Mouse (Mus musculus) C2C12 (cell line): ENCODE measurements around the gene Asb1.

ENCODE experiments used
- CTCF ChIP-seq: IDR thresholded peaks from one replicate; pipeline ENCODE4 v1.5.1; 2011; ENCODE audit not compliant: control insufficient read depth, insufficient read depth, insufficient read length
- FOSL1 ChIP-seq: IDR thresholded peaks from one replicate; pipeline ENCODE4 v1.8.0; 2011; ENCODE audit warnings: mild to moderate bottlenecking, low read length; ENCODE audit not compliant: poor library complexity, insufficient read depth, severe bottlenecking
- MAX ChIP-seq: IDR thresholded peaks from one replicate; pipeline ENCODE4 v1.6.1; 2011; ENCODE audit warnings: mild to moderate bottlenecking, control low read depth
- MYOD1 ChIP-seq: IDR thresholded peaks from one replicate; pipeline ENCODE4 v1.6.1; 2011; ENCODE audit warnings: low read depth; ENCODE audit not compliant: control insufficient read depth, insufficient read length

DNA sequence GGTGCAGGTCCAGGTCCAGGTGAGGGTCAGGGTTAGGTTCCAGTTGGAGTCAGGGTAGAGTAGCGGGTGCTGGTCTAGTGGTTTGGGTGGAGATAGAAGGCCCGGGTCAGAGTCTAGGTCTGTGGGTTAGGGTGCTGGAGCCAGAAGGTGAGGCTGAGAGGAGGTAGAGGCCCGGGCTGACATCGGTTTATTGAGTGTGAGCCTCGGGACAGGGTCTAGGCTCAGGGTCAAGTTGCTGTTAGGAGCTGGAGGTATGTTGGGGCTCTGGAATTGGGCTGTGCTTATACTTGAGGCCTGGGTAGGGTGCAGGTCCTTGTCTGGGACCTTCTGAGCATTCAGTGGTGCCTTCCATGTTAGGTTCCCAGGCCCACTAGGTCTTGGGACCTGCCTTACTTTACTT is 45.0 kb upstream of the Asb1 start:
- TF ChIP-seq CTCF, result no peak
- no peak for TF ChIP-seq MAX
- no peak for TF ChIP-seq MYOD1
- no peak for TF ChIP-seq FOSL1
